Mouse (Mus musculus): ENCODE data around the gene Frmd3. TPM values are rescaled to one million over a fixed set of nuclear protein-coding genes. Genes with fewer than 3 reads are reported as not detected.
"Not testable (repeated sequence)": the region's sequence is repeated elsewhere in the genome, so short reads cannot be mapped to it uniquely, and the experiment has no call there.

The Frmd3 gene
- polyA plus RNA-seq, 1 experiment from 2014 or later, result 0.19 TPM

GRCm38 (mm10) chr4:74043226-74043625 is 30.0 kb downstream of the Frmd3 start:
- Histone ChIP-seq H3K9me3 (ENCODE audit: low read length) (no peaks in the 10 kb centered on the region), H3K27ac (ENCODE audit: low read length) (no peak overlapping the region), H3K36me3 (ENCODE audit: insufficient read depth, low read length) (no peaks in the 10 kb centered on the region), H3K4me1 (ENCODE audit: insufficient read depth, low read depth, low read length) (no peaks in the 10 kb centered on the region), H3K27me3 (replicated peaks; ENCODE audit: insufficient read depth, low read length) (no peaks in the 10 kb centered on the region), H3K4me3 (ENCODE audit: low read depth, low read length) (no peak overlapping the region), H3K4me2 (replicated peaks; ENCODE audit: low read depth, low read length) (no peak overlapping the region), H3K9ac (replicated peaks; ENCODE audit: low read depth) (no peak overlapping the region)
- TF ChIP-seq EP300 (IDR thresholded peaks at IDR 0.05) (no peak), CTCF (IDR thresholded peaks at IDR 0.05) (no peak)
- DNase-seq (ENCODE audit: low spot score), result no peak
- no peak for ATAC-seq

- H3K9me3 ChIP-seq (ENCODE audit: low read length), result no peaks in the 10 kb centered on the region
- no peak for TF ChIP-seq CTCF (IDR thresholded peaks at IDR 0.05)
- no peak for TF ChIP-seq EP300 (IDR thresholded peaks at IDR 0.05)
- H3K9ac ChIP-seq (replicated peaks; ENCODE audit: low read depth), result no peak overlapping the region
Measured at GRCm38 (mm10) chr4:74051692-74052091, 38.5 kb downstream of the Frmd3 start.

GRCm38 (mm10) chr4:74076727-74077126 is 63.5 kb downstream of the Frmd3 start:
- Histone ChIP-seq H3K4me1 (ENCODE audit: insufficient read depth, low read depth, low read length) (no peaks in the 10 kb centered on the region), H3K27me3 (replicated peaks; ENCODE audit: insufficient read depth, low read length) (no peaks in the 10 kb centered on the region), H3K4me2 (replicated peaks; ENCODE audit: low read depth, low read length) (no peak overlapping the region), H3K9me3 (ENCODE audit: low read length) (no peaks in the 10 kb centered on the region), H3K4me3 (ENCODE audit: low read depth, low read length) (no peak overlapping the region), H3K36me3 (ENCODE audit: insufficient read depth, low read length) (no peaks in the 10 kb centered on the region), H3K9ac (replicated peaks; ENCODE audit: low read depth) (no peak overlapping the region), H3K27ac (ENCODE audit: low read length) (no peak overlapping the region)
- ATAC-seq (no peak), DNase-seq (ENCODE audit: low spot score) (no peak)
- no peak for TF ChIP-seq EP300 (IDR thresholded peaks at IDR 0.05)
- TF ChIP-seq CTCF (IDR thresholded peaks at IDR 0.05), result no peak
- WGBS, result 29% methylated on average over 2 of the region's 2 CpGs

More at GRCm38 (mm10) chr4:74051692-74052091, 38.5 kb downstream of the Frmd3 start:
- no peak for ATAC-seq
- no peak overlapping the region for H3K4me2 ChIP-seq (replicated peaks; ENCODE audit: low read depth, low read length)
- H3K27ac ChIP-seq (ENCODE audit: low read length), result no peak overlapping the region
- H3K4me1 ChIP-seq (ENCODE audit: insufficient read depth, low read depth, low read length), result no peaks in the 10 kb centered on the region
- H3K4me3 ChIP-seq (ENCODE audit: low read depth, low read length), result no peak overlapping the region
- WGBS, result 43% methylated on average over 1 of the region's 1 CpGs
- no peak for DNase-seq (ENCODE audit: low spot score)
- no peaks in the 10 kb centered on the region for H3K27me3 ChIP-seq (replicated peaks; ENCODE audit: insufficient read depth, low read length)
- H3K36me3 ChIP-seq (ENCODE audit: insufficient read depth, low read length), result no peaks in the 10 kb centered on the region

- no peak for DNase-seq (ENCODE audit: low spot score)
- ATAC-seq, result no peak
- WGBS, result 66% methylated on average over 3 of the region's 3 CpGs
Measured at GRCm38 (mm10) chr4:74110816-74111215, 97.6 kb downstream of the Frmd3 start.

GRCm38 (mm10) chr4:74191528-74191927 is 178.3 kb downstream of the Frmd3 start:
- ATAC-seq, result no peak
- Histone ChIP-seq H3K4me3 (ENCODE audit: low read depth, low read length) (no peak overlapping the region), H3K9ac (replicated peaks; ENCODE audit: low read depth) (no peak overlapping the region), H3K4me1 (ENCODE audit: insufficient read depth, low read depth, low read length) (no peaks in the 10 kb centered on the region), H3K36me3 (ENCODE audit: insufficient read depth, low read length) (no peaks in the 10 kb centered on the region), H3K27me3 (replicated peaks; ENCODE audit: insufficient read depth, low read length) (no peaks in the 10 kb centered on the region), H3K4me2 (replicated peaks; ENCODE audit: low read depth, low read length) (no peak overlapping the region), H3K9me3 (ENCODE audit: low read length) (no peaks in the 10 kb centered on the region), H3K27ac (ENCODE audit: low read length) (no peak overlapping the region)
- DNase-seq (ENCODE audit: low spot score), result no peak
- no peak for TF ChIP-seq EP300 (IDR thresholded peaks at IDR 0.05)
- no peak for TF ChIP-seq CTCF (IDR thresholded peaks at IDR 0.05)

More at GRCm38 (mm10) chr4:74110816-74111215, 97.6 kb downstream of the Frmd3 start:
- H3K27me3 ChIP-seq (replicated peaks; ENCODE audit: insufficient read depth, low read length), result no peaks in the 10 kb centered on the region
- H3K36me3 ChIP-seq (ENCODE audit: insufficient read depth, low read length), result no peaks in the 10 kb centered on the region
- no peak overlapping the region for H3K27ac ChIP-seq (ENCODE audit: low read length)
- no peak overlapping the region for H3K4me2 ChIP-seq (replicated peaks; ENCODE audit: low read depth, low read length)
- H3K4me3 ChIP-seq (ENCODE audit: low read depth, low read length), result no peak overlapping the region
- no peaks in the 10 kb centered on the region for H3K9me3 ChIP-seq (ENCODE audit: low read length)
- H3K9ac ChIP-seq (replicated peaks; ENCODE audit: low read depth), result no peak overlapping the region
- no peaks in the 10 kb centered on the region for H3K4me1 ChIP-seq (ENCODE audit: insufficient read depth, low read depth, low read length)
- TF ChIP-seq EP300 (IDR thresholded peaks at IDR 0.05) (no peak), CTCF (IDR thresholded peaks at IDR 0.05) (no peak)

GRCm38 (mm10) chr4:74201281-74201811 is 188.1 kb downstream of the Frmd3 start:
- ATAC-seq, result no peak
- Histone ChIP-seq H3K27ac (ENCODE audit: low read length) (no peak overlapping the region), H3K36me3 (ENCODE audit: insufficient read depth, low read length) (no peaks in the 10 kb centered on the region), H3K4me2 (replicated peaks; ENCODE audit: low read depth, low read length) (no peak overlapping the region), H3K27me3 (replicated peaks; ENCODE audit: insufficient read depth, low read length) (no peaks in the 10 kb centered on the region), H3K4me1 (ENCODE audit: insufficient read depth, low read depth, low read length) (no peaks in the 10 kb centered on the region), H3K4me3 (ENCODE audit: low read depth, low read length) (no peak overlapping the region), H3K9me3 (ENCODE audit: low read length) (no peaks in the 10 kb centered on the region), H3K9ac (replicated peaks; ENCODE audit: low read depth) (no peak overlapping the region)
- DNase-seq (ENCODE audit: low spot score), result no peak
- TF ChIP-seq CTCF (IDR thresholded peaks at IDR 0.05), result no peak
- TF ChIP-seq EP300 (IDR thresholded peaks at IDR 0.05), result no peak

- H3K36me3 ChIP-seq (ENCODE audit: insufficient read depth, low read length); H3K4me2 ChIP-seq (replicated peaks; ENCODE audit: low read depth, low read length); H3K9ac ChIP-seq (replicated peaks; ENCODE audit: low read depth); H3K4me3 ChIP-seq (ENCODE audit: low read depth, low read length); H3K4me1 ChIP-seq (ENCODE audit: insufficient read depth, low read depth, low read length); DNase-seq (ENCODE audit: low spot score); ATAC-seq; H3K9me3 ChIP-seq (ENCODE audit: low read length); H3K27ac ChIP-seq (ENCODE audit: low read length); H3K27me3 ChIP-seq (replicated peaks; ENCODE audit: insufficient read depth, low read length): not testable (repeated sequence)
- 100% methylated on average over 1 of the region's 1 CpGs for WGBS
Measured at GRCm38 (mm10) chr4:74221780-74222179, 208.5 kb downstream of the Frmd3 start.
